Mouse (Mus musculus): ENCODE data around the gene P2ry6.
A peak's percentile ranks its signal among the peaks of the same experiment; 100 is the strongest.

P2ry6 gene

GRCm38 (mm10) chr7:100974135-100974903 lies at the start of gene P2ry6:
P2ry6 (minus strand) TSS chr7:100974649.
- no peak for DNase-seq (ENCODE audit: low spot score in 2 of 2)

GRCm38 (mm10) chr7:101017492-101017891 lies 43.0 kb upstream of the P2ry6 start:
- peak; percentile 30 to 54 for DNase-seq (ENCODE audit: low spot score in 2 of 2)

- peak in 1 of 2 experiments; percentile 14 for DNase-seq (ENCODE audit: low spot score in 2 of 2)
Observed at GRCm38 (mm10) chr7:101017021-101017461, 42.6 kb upstream of the P2ry6 start.

GRCm38 (mm10) chr7:101014985-101015384 lies 40.5 kb upstream of the P2ry6 start:
- DNase-seq (ENCODE audit: low spot score in 2 of 2): no peak

GRCm38 (mm10) chr7:101014041-101014440 lies 39.6 kb upstream of the P2ry6 start:
- DNase-seq (ENCODE audit: low spot score in 2 of 2): no peak

- DNase-seq (ENCODE audit: low spot score in 2 of 2): no peak
Observed at GRCm38 (mm10) chr7:101012541-101012940, 38.1 kb upstream of the P2ry6 start, which contains the start of gene P2ry2. P2ry2 (minus strand) TSS chr7:101012866.

GRCm38 (mm10) chr7:101011681-101012367 lies 37.4 kb upstream of the P2ry6 start:
- peak in 1 of 2 experiments; percentile 11 for DNase-seq (ENCODE audit: low spot score in 2 of 2)

GRCm38 (mm10) chr7:101010741-101011140 lies 36.3 kb upstream of the P2ry6 start:
- DNase-seq (ENCODE audit: low spot score in 2 of 2): no peak

- DNase-seq (ENCODE audit: low spot score in 2 of 2): no peak
Observed at GRCm38 (mm10) chr7:101006201-101006600, 31.8 kb upstream of the P2ry6 start.

GRCm38 (mm10) chr7:101005119-101005518 lies 30.7 kb upstream of the P2ry6 start:
- DNase-seq (ENCODE audit: low spot score in 2 of 2): no peak

GRCm38 (mm10) chr7:101003442-101004326 lies 29.2 kb upstream of the P2ry6 start:
- DNase-seq (ENCODE audit: low spot score in 2 of 2): no peak

GRCm38 (mm10) chr7:101002274-101002673 lies 27.8 kb upstream of the P2ry6 start:
- DNase-seq (ENCODE audit: low spot score in 2 of 2): no peak

- DNase-seq (ENCODE audit: low spot score in 2 of 2): no peak
Observed at GRCm38 (mm10) chr7:100999623-101000022, 25.2 kb upstream of the P2ry6 start.

- no peak for DNase-seq (ENCODE audit: low spot score in 2 of 2)
Observed at GRCm38 (mm10) chr7:100998578-100998960, 24.1 kb upstream of the P2ry6 start.

GRCm38 (mm10) chr7:100997951-100998577 lies 23.6 kb upstream of the P2ry6 start:
- DNase-seq (ENCODE audit: low spot score in 2 of 2): no peak

- no peak for DNase-seq (ENCODE audit: low spot score in 2 of 2)
Observed at GRCm38 (mm10) chr7:100997215-100997614, 22.8 kb upstream of the P2ry6 start.

GRCm38 (mm10) chr7:100995951-100996350 lies 21.5 kb upstream of the P2ry6 start:
- no peak for DNase-seq (ENCODE audit: low spot score in 2 of 2)

GRCm38 (mm10) chr7:100995260-100995864 lies 20.9 kb upstream of the P2ry6 start:
- DNase-seq (ENCODE audit: low spot score in 2 of 2): no peak

GRCm38 (mm10) chr7:100993166-100993565 lies 18.7 kb upstream of the P2ry6 start:
- DNase-seq (ENCODE audit: low spot score in 2 of 2): no peak

GRCm38 (mm10) chr7:100991972-100992371 lies 17.5 kb upstream of the P2ry6 start:
- DNase-seq (ENCODE audit: low spot score in 2 of 2): no peak
